Mouse (Mus musculus) lung, postnatal 0 days (tissue): ENCODE results near the gene Aldh2.

Source experiments
- CTCF ChIP-seq: IDR thresholded peaks from 2 replicates; pipeline ENCODE4 v1.5.1; 2016; ENCODE audit warnings: antibody characterized with exemption, mild to moderate bottlenecking
- EP300 ChIP-seq: IDR thresholded peaks from 2 replicates; pipeline ENCODE4 v1.6.1; 2016; ENCODE audit warnings: antibody characterized with exemption, mild to moderate bottlenecking, control low read depth

GRCm38 (mm10) chr5:121594714-121595313 is 1.2 kb upstream of the Aldh2 start:
- TF ChIP-seq CTCF (no peak), EP300 (no peak)
